Mouse (Mus musculus) midbrain, embryonic 15.5 days (tissue): ENCODE measurements at regions not wholly inside any gene's neighbourhood (a gene's known extent, or its start where the extent isn't known, plus 50 kb on each side); places are given as distances from the start of the nearest gene placed in this dataset.

Experiments
- ATAC-seq: fragments of 200-750 bp; cut with Nextera tagmentation; replicated peaks from 2 replicates; pipeline ENCODE4 v1.8.0; 2017; ENCODE audit warnings: moderate TSS enrichment
- H3K27ac ChIP-seq: fragments of 300-500 bp; sonication (generic); 2 replicates; pipeline ENCODE4 v1.5.1; 2015; ENCODE audit warnings: mild to moderate bottlenecking, inconsistent platforms
- H3K27me3 ChIP-seq: fragments of 300-500 bp; sonication (generic); replicated peaks from 2 replicates; pipeline ENCODE4 v1.6.1; 2015; ENCODE audit warnings: inconsistent platforms
- H3K36me3 ChIP-seq: fragments of 300-500 bp; sonication (generic); replicated peaks from 2 replicates; pipeline ENCODE4 v1.6.1; 2015; ENCODE audit warnings: inconsistent platforms
- H3K4me1 ChIP-seq: fragments of 300-500 bp; sonication (generic); 2 replicates; pipeline ENCODE4 v1.6.1; 2015; ENCODE audit warnings: inconsistent platforms
- H3K4me2 ChIP-seq: fragments of 300-500 bp; sonication (generic); 2 replicates; pipeline ENCODE4 v1.6.1; 2015; ENCODE audit warnings: inconsistent platforms, mild to moderate bottlenecking, moderate library complexity
- H3K4me3 ChIP-seq: fragments of 300-500 bp; sonication (generic); 2 replicates; pipeline ENCODE4 v1.5.1; 2015; ENCODE audit warnings: mild to moderate bottlenecking, inconsistent platforms
- H3K9ac ChIP-seq: fragments of 300-500 bp; sonication (generic); 2 replicates; pipeline ENCODE4 v1.6.1; 2015; ENCODE audit warnings: mild to moderate bottlenecking, inconsistent platforms
- H3K9me3 ChIP-seq: fragments of 300-500 bp; sonication (generic); 2 replicates; pipeline ENCODE4 v1.6.1; 2016; ENCODE audit warnings: inconsistent platforms
- WGBS: fragments of 180-500 bp; shearing (Covaris S2); methylation state at CpG from one replicate; pipeline ENCODE4 v1.1.7; 2015; ENCODE audit warnings: mixed read lengths; 5-methylcytosine and 5-hydroxymethylcytosine counted together

GRCm38 (mm10) chr3:101749841-101750240 lies 98.9 kb downstream of the Mab21l3 start:
- H3K4me1 ChIP-seq: no peaks in the 10 kb centered on the region
- no peak overlapping the region for H3K4me2 ChIP-seq
- no peak for ATAC-seq
- no peak overlapping the region for H3K27ac ChIP-seq
- H3K9ac ChIP-seq: no peak overlapping the region
- no peaks in the 10 kb centered on the region for H3K36me3 ChIP-seq
- WGBS: 43% methylated on average over 3 of the region's 3 CpGs
- H3K9me3 ChIP-seq: no peaks in the 10 kb centered on the region
- H3K4me3 ChIP-seq: no peak overlapping the region
- no peaks in the 10 kb centered on the region for H3K27me3 ChIP-seq

GRCm38 (mm10) chr3:101749031-101749632 lies 99.6 kb downstream of the Mab21l3 start:
- H3K4me2 ChIP-seq: no peak overlapping the region
- no peaks in the 10 kb centered on the region for H3K4me1 ChIP-seq
- H3K27ac ChIP-seq: no peak overlapping the region
- no peak for ATAC-seq
- H3K4me3 ChIP-seq: no peak overlapping the region
- no peaks in the 10 kb centered on the region for H3K9me3 ChIP-seq
- WGBS: 30% methylated on average over 3 of the region's 3 CpGs
- H3K36me3 ChIP-seq: no peaks in the 10 kb centered on the region
- no peaks in the 10 kb centered on the region for H3K27me3 ChIP-seq
- no peak overlapping the region for H3K9ac ChIP-seq

GRCm38 (mm10) chr3:101748186-101748585 lies 100.6 kb downstream of the Mab21l3 start:
- no peak for ATAC-seq
- 31% methylated on average over 4 of the region's 4 CpGs for WGBS

GRCm38 (mm10) chr3:101740906-101741305 lies 107.9 kb downstream of the Mab21l3 start:
- H3K27ac ChIP-seq: no peak overlapping the region
- no peaks in the 10 kb centered on the region; the same call in 1 of the 2 replicates for H3K27me3 ChIP-seq
- 89% methylated on average over 4 of the region's 4 CpGs for WGBS
- no peak overlapping the region for H3K4me3 ChIP-seq
- H3K9me3 ChIP-seq: no peaks in the 10 kb centered on the region
- no peak for ATAC-seq
- H3K36me3 ChIP-seq: no peaks in the 10 kb centered on the region
- no peak overlapping the region for H3K9ac ChIP-seq
- H3K4me2 ChIP-seq: no peak overlapping the region
- H3K4me1 ChIP-seq: no peaks in the 10 kb centered on the region

More at GRCm38 (mm10) chr3:101748186-101748585, 100.6 kb downstream of the Mab21l3 start:
- Histone ChIP-seq H3K9me3 (no peaks in the 10 kb centered on the region), H3K4me1 (no peaks in the 10 kb centered on the region), H3K27ac (no peak overlapping the region), H3K4me2 (no peak overlapping the region), H3K27me3 (no peaks in the 10 kb centered on the region), H3K4me3 (no peak overlapping the region), H3K9ac (no peak overlapping the region), H3K36me3 (no peaks in the 10 kb centered on the region)

GRCm38 (mm10) chr3:101737197-101737596 lies 111.6 kb downstream of the Mab21l3 start:
- Histone ChIP-seq H3K36me3 (no peaks in the 10 kb centered on the region), H3K4me1 (no peaks in the 10 kb centered on the region), H3K4me3 (no peak overlapping the region), H3K9ac (no peak overlapping the region), H3K4me2 (no peak overlapping the region), H3K9me3 (no peaks in the 10 kb centered on the region), H3K27ac (no peak overlapping the region), H3K27me3 (no peaks in the 10 kb centered on the region; the same call in 1 of the 2 replicates)
- ATAC-seq: no peak
- 93% methylated on average over 6 of the region's 6 CpGs for WGBS

- Histone ChIP-seq H3K4me1 (no peaks in the 10 kb centered on the region), H3K9me3 (no peaks in the 10 kb centered on the region), H3K27me3 (no peaks in the 10 kb centered on the region), H3K36me3 (no peaks in the 10 kb centered on the region), H3K27ac (no peak overlapping the region), H3K4me2 (no peak overlapping the region), H3K9ac (no peak overlapping the region), H3K4me3 (no peak overlapping the region)
- WGBS: 84% methylated on average over 3 of the region's 3 CpGs
- no peak for ATAC-seq
Measured at GRCm38 (mm10) chr3:101729044-101729443, 119.7 kb downstream of the Mab21l3 start.

GRCm38 (mm10) chr3:101722926-101723325 lies 118.4 kb upstream of the Atp1a1 start:
- H3K9me3 ChIP-seq: no peaks in the 10 kb centered on the region
- no peaks in the 10 kb centered on the region for H3K4me1 ChIP-seq
- no peaks in the 10 kb centered on the region for H3K27me3 ChIP-seq
- no peaks in the 10 kb centered on the region for H3K36me3 ChIP-seq
- no peak overlapping the region for H3K27ac ChIP-seq
- no peak for ATAC-seq
- no peak overlapping the region for H3K9ac ChIP-seq
- WGBS: 30% methylated on average over 6 of the region's 6 CpGs
- no peak overlapping the region for H3K4me3 ChIP-seq
- no peak overlapping the region for H3K4me2 ChIP-seq

- Histone ChIP-seq H3K9me3 (no peaks in the 10 kb centered on the region), H3K4me2 (no peak overlapping the region), H3K27me3 (no peaks in the 10 kb centered on the region), H3K4me3 (no peak overlapping the region), H3K27ac (no peak overlapping the region), H3K4me1 (no peaks in the 10 kb centered on the region), H3K36me3 (no peaks in the 10 kb centered on the region), H3K9ac (no peak overlapping the region)
- 85% methylated on average over 4 of the region's 4 CpGs for WGBS
- ATAC-seq: no peak
Measured at GRCm38 (mm10) chr3:101722001-101722400, 117.5 kb upstream of the Atp1a1 start.

GRCm38 (mm10) chr3:101715416-101715815 lies 110.9 kb upstream of the Atp1a1 start:
- H3K27me3 ChIP-seq: no peaks in the 10 kb centered on the region
- peaks cover 28% of the 10 kb centered on the region for H3K4me1 ChIP-seq
- H3K4me3 ChIP-seq: no peak overlapping the region
- H3K27ac ChIP-seq: no peak overlapping the region
- ATAC-seq: no peak
- no peaks in the 10 kb centered on the region for H3K36me3 ChIP-seq
- H3K4me2 ChIP-seq: no peak overlapping the region
- no peaks in the 10 kb centered on the region for H3K9me3 ChIP-seq
- H3K9ac ChIP-seq: no peak overlapping the region

GRCm38 (mm10) chr3:101714810-101715209 lies 110.3 kb upstream of the Atp1a1 start:
- Histone ChIP-seq H3K4me2 (no peak overlapping the region), H3K9me3 (no peaks in the 10 kb centered on the region), H3K27me3 (no peaks in the 10 kb centered on the region), H3K9ac (no peak overlapping the region), H3K4me1 (peaks cover 28% of the 10 kb centered on the region), H3K27ac (no peak overlapping the region), H3K36me3 (no peaks in the 10 kb centered on the region), H3K4me3 (no peak overlapping the region)
- no peak for ATAC-seq
- 86% methylated on average over 5 of the region's 5 CpGs for WGBS

- Histone ChIP-seq H3K9ac (no peak overlapping the region), H3K4me2 (peak overlapping the region; percentile 31; the same call in 1 of the 2 replicates), H3K27me3 (no peaks in the 10 kb centered on the region), H3K9me3 (no peaks in the 10 kb centered on the region), H3K4me1 (peaks cover 32% of the 10 kb centered on the region), H3K36me3 (no peaks in the 10 kb centered on the region), H3K4me3 (no peak overlapping the region), H3K27ac (no peak overlapping the region)
- ATAC-seq: no peak
- WGBS: 58% methylated on average over 11 of the region's 11 CpGs
Measured at GRCm38 (mm10) chr3:101713669-101714068, 109.2 kb upstream of the Atp1a1 start.

- Histone ChIP-seq H3K4me3 (no peak overlapping the region), H3K27ac (peak overlapping the region; percentile 28; the same call in 1 of the 2 replicates), H3K4me2 (peak overlapping the region; percentile 31), H3K27me3 (no peaks in the 10 kb centered on the region), H3K9me3 (no peaks in the 10 kb centered on the region), H3K4me1 (peaks cover 32% of the 10 kb centered on the region), H3K9ac (no peak overlapping the region; the same call in 1 of the 2 replicates), H3K36me3 (no peaks in the 10 kb centered on the region)
- 0 out of 2 replicates have a peak, but pooled peaks have one; percentile 13 for ATAC-seq
- WGBS: 16% methylated on average over 11 of the region's 11 CpGs
Measured at GRCm38 (mm10) chr3:101713138-101713638, 108.7 kb upstream of the Atp1a1 start.

GRCm38 (mm10) chr3:101712666-101713065 lies 108.2 kb upstream of the Atp1a1 start:
- no peak overlapping the region for H3K9ac ChIP-seq
- H3K4me3 ChIP-seq: no peak overlapping the region
- no peaks in the 10 kb centered on the region for H3K36me3 ChIP-seq
- H3K27ac ChIP-seq: 0 out of 2 replicates have a peak overlapping the region, but pooled peaks have one; percentile 28
- no peaks in the 10 kb centered on the region for H3K27me3 ChIP-seq
- H3K4me2 ChIP-seq: no peak overlapping the region
- ATAC-seq: no peak
- WGBS: 83% methylated on average over 14 of the region's 14 CpGs
- H3K4me1 ChIP-seq: peaks cover 32% of the 10 kb centered on the region
- H3K9me3 ChIP-seq: no peaks in the 10 kb centered on the region
